Mouse (Mus musculus) testis, adult 2 months (tissue): ENCODE measurements at regions not wholly inside any gene's neighbourhood (a gene's known extent, or its start where the extent isn't known, plus 50 kb on each side); places are given as distances from the start of the nearest gene placed in this dataset.

Source experiments
- CTCF ChIP-seq: fragments of 200-500 bp; IDR thresholded peaks from 2 replicates; pipeline ENCODE4 v1.5.1; 2012; ENCODE audit warnings: low read depth, mild to moderate bottlenecking, inconsistent platforms, low read length, moderate library complexity; ENCODE audit not compliant: control insufficient read depth, insufficient read depth, insufficient replicate concordance
- POLR2A ChIP-seq: fragments of 200-500 bp; IDR thresholded peaks from 2 replicates; pipeline ENCODE4 v1.6.1; 2012; ENCODE audit warnings: low read depth, mild to moderate bottlenecking, inconsistent platforms, low read length, moderate library complexity; ENCODE audit not compliant: control insufficient read depth

GRCm38 (mm10) chr14:98832401-98832800 lies 161.7 kb downstream of the Rpl36a-ps1 start:
- TF ChIP-seq POLR2A: no peak
- no peak for TF ChIP-seq CTCF
